Mouse (Mus musculus): ENCODE measurements around the gene Fkbp8. TPM values are rescaled to one million over a fixed set of nuclear protein-coding genes. Genes with fewer than 3 reads are reported as not detected.
A peak's percentile ranks its signal among the peaks of the same experiment; 100 is the strongest.

Gene Fkbp8
- polyA plus RNA-seq, 1 experiment from 2014 or later, result 462 TPM

DNA sequence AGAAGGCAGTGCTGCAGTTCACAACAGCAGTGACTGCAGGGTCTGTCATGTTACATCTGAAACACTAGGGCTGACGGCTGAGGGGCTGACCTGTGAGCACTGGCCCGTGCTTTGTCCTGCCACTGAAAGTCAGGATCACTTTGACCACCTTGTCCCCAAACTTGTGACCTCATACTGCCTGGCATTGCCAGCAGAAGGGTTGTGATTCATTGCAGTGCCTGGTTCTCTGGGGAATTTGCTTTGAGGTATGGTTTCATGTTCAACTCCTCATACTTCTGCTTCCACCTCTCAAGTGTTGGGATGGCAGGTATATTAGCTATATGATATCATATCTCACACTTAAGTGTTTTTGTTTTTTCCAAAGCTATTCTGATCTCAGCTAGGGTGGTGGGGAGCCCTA is 8.2 kb downstream of the Fkbp8 start:
- peaks cover 16% of the 10 kb centered on the region for H3K4me1 ChIP-seq (replicated peaks; ENCODE audit: control insufficient read depth, insufficient read depth, low read length)
- peaks cover 13% of the 10 kb centered on the region for H3K36me3 ChIP-seq (ENCODE audit: control insufficient read depth, insufficient read depth)
- no peak overlapping the region for H3K4me3 ChIP-seq (replicated peaks; ENCODE audit: low read length)
- H3K27me3 ChIP-seq (replicated peaks; ENCODE audit: control insufficient read depth, insufficient read depth, low read length), result no peaks in the 10 kb centered on the region
- ATAC-seq, result no peak
- WGBS, result 89% methylated on average over 2 of the region's 2 CpGs
- no peak overlapping the region for H3K9ac ChIP-seq (replicated peaks; ENCODE audit: low read depth, low read length)
- H3K4me2 ChIP-seq (ENCODE audit: low read length), result no peak overlapping the region
- no peaks in the 10 kb centered on the region for H3K9me3 ChIP-seq (ENCODE audit: control insufficient read depth, low read length)
- H3K27ac ChIP-seq (ENCODE audit: low read length), result no peak overlapping the region

DNA sequence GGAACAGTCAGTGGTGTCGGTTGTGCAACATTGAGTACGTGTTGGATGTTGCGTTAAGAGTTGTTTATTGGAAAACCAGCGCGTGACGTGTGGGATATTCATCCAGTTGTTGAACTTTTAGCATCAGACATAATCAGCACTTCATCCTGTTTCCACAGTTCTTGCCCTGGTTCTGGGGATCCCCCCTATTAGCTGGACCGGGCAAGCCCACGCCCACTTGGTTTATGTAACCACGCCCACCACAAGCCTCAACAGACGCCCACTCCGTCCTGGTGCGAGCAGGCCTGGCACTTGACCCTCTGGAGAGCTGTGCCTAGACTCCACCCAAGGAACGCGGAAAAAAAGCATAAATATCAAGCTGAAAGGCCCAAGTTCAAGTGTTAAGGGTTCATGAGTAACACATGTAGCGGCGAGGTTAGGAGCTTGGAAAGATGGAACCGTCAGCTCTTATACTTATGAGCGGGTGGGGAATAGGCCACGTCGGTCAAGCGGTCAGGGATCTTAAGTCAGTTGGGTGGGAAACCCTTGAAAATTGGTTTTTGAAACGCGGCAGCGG is 10.6 kb downstream of the Fkbp8 start:
- ATAC-seq, result peak; percentile 2; the same call in 1 of the 2 replicates
- H3K9me3 ChIP-seq (ENCODE audit: control insufficient read depth, low read length), result no peaks in the 10 kb centered on the region
- peaks cover 26% of the 10 kb centered on the region for H3K4me1 ChIP-seq (replicated peaks; ENCODE audit: control insufficient read depth, insufficient read depth, low read length)
- peak overlapping the region; percentile 57 for H3K9ac ChIP-seq (replicated peaks; ENCODE audit: low read depth, low read length)
- peak overlapping the region; percentile 87 for H3K4me3 ChIP-seq (replicated peaks; ENCODE audit: low read length)
- H3K27me3 ChIP-seq (replicated peaks; ENCODE audit: control insufficient read depth, insufficient read depth, low read length), result no peaks in the 10 kb centered on the region
- peaks cover 4% of the 10 kb centered on the region; the same call in 1 of the 2 replicates for H3K36me3 ChIP-seq (ENCODE audit: control insufficient read depth, insufficient read depth)
- 15% methylated on average over 24 of the region's 24 CpGs for WGBS
- H3K4me2 ChIP-seq (ENCODE audit: low read length), result peak overlapping the region; percentile 94
- H3K27ac ChIP-seq (ENCODE audit: low read length), result peak overlapping the region; percentile 96

DNA sequence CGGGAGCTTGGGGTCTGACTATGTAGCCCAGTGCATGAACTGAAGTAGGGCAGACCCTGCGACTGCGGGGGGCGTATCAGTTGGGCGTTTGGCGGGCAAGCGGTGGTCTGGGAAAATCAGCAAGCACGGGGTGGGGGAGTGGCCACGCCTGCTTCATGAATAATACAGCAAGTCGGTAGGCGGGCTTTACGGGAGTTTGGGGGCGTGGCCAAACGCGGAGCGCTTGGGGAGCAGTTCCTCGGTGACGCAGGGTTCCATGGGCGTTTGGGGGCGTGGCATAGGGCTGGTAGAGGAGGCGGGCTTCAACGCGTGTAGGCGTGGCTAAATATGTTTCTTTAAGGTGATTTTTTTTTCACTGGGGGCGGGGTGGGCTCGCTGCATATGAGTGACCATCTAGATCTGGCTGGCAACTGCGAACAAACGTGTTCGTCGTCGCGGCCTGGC is 11.1 kb downstream of the Fkbp8 start:
- Histone ChIP-seq H3K4me2 (ENCODE audit: low read length) (peak overlapping the region; percentile 94), H3K9me3 (ENCODE audit: control insufficient read depth, low read length) (no peaks in the 10 kb centered on the region), H3K27ac (ENCODE audit: low read length) (peak overlapping the region; percentile 96), H3K4me1 (replicated peaks; ENCODE audit: control insufficient read depth, insufficient read depth, low read length) (peaks cover 26% of the 10 kb centered on the region), H3K9ac (replicated peaks; ENCODE audit: low read depth, low read length) (peak overlapping the region; percentile 57), H3K4me3 (replicated peaks; ENCODE audit: low read length) (peak overlapping the region; percentile 87), H3K27me3 (replicated peaks; ENCODE audit: control insufficient read depth, insufficient read depth, low read length) (no peaks in the 10 kb centered on the region), H3K36me3 (ENCODE audit: control insufficient read depth, insufficient read depth) (peaks cover 2% of the 10 kb centered on the region; the same call in 1 of the 2 replicates)
- ATAC-seq, result peak; percentile 78
- WGBS, result 0% methylated on average over 32 of the region's 32 CpGs

DNA sequence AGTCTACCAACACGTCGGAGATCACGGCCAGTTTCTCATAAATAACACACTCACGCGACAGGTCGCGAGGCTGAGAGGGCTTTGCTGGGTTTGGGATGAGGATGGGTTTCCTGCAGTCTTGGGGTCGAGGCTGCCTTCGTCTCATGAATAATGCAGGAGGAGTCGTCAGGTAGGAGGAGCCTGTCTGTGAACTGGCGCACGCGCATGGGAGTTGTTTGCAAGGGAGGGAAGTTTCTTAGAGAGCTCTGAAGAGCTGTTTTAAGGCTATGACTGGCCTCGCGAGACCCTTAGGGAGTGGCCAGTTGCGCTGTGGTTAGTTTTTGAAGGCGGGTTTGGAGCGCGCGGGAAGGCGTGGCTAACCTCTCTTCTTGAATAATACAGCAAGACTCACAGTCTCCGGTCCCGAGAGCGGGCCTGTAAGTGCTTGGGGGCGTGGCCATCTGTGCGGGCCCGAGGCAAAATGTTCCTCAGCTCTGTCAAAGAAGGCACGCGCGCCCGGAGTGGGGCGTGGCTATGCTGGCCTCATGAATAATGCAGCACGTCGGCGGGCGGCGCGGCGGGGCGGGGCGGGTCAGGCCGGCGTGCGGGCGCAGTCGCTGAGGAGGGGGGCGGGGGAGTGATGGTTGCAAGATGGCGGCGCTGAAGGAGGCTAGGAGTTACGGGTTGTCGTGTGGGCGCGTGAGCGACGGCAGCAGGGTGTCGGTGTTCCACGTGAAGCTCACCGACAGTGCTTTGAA is 11.7 kb downstream of the Fkbp8 start, which contains the start of gene Ell:
Gene Ell (plus strand): TSS at position 381 of the 737 bp plus-strand sequence.
- Histone ChIP-seq H3K27me3 (replicated peaks; ENCODE audit: control insufficient read depth, insufficient read depth, low read length) (no peaks in the 10 kb centered on the region), H3K9me3 (ENCODE audit: control insufficient read depth, low read length) (no peaks in the 10 kb centered on the region), H3K36me3 (ENCODE audit: control insufficient read depth, insufficient read depth) (peaks cover 2% of the 10 kb centered on the region; the same call in 1 of the 2 replicates), H3K4me3 (replicated peaks; ENCODE audit: low read length) (peak within 1 kb of the TSS; percentile 87), H3K9ac (replicated peaks; ENCODE audit: low read depth, low read length) (peak within 1 kb of the TSS; percentile 89), H3K4me2 (ENCODE audit: low read length) (peak within 1 kb of the TSS; percentile 94), H3K4me1 (replicated peaks; ENCODE audit: control insufficient read depth, insufficient read depth, low read length) (peaks cover 26% of the 10 kb centered on the region), H3K27ac (ENCODE audit: low read length) (peak within 1 kb of the TSS; percentile 96)
- WGBS, result under 1% methylated on average over 57 of the region's 58 CpGs
- ATAC-seq, result peak; percentile 88

DNA sequence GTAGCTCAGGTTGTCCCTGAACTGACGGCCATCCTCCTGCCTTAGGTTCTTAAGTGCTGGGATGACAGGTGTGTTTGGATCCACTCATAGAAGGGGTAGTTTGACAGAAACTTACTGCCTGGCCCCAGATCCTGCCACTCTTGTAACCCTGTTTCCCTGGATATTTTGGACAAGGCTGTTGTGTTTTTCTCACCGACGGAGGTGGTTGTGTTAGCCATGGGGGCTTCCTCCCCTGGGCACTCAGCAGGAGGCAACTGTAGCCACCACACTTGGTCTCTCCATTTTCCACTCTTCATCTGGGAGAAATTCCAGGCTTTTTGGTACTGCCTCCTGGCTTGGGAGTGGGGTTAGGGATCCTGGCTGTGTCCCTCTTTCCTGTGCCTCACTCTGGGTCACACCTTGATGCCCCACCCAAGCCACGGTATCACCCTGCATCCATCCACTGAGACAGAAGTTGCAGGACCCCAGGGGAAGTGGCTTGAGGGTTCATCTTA is 12.5 kb downstream of the Fkbp8 start:
- WGBS, result 16% methylated on average over 4 of the region's 4 CpGs
- Histone ChIP-seq H3K27me3 (replicated peaks; ENCODE audit: control insufficient read depth, insufficient read depth, low read length) (no peaks in the 10 kb centered on the region), H3K4me3 (replicated peaks; ENCODE audit: low read length) (peak overlapping the region; percentile 87), H3K4me2 (ENCODE audit: low read length) (peak overlapping the region; percentile 94), H3K4me1 (replicated peaks; ENCODE audit: control insufficient read depth, insufficient read depth, low read length) (peaks cover 26% of the 10 kb centered on the region), H3K9ac (replicated peaks; ENCODE audit: low read depth, low read length) (peak overlapping the region; percentile 89), H3K36me3 (ENCODE audit: control insufficient read depth, insufficient read depth) (0 out of 2 replicates have a peak, but pooled peaks cover 2% of the 10 kb centered on the region), H3K9me3 (ENCODE audit: control insufficient read depth, low read length) (no peaks in the 10 kb centered on the region), H3K27ac (ENCODE audit: low read length) (peak overlapping the region; percentile 96; the same call in 1 of the 2 replicates)
- no peak for ATAC-seq

DNA sequence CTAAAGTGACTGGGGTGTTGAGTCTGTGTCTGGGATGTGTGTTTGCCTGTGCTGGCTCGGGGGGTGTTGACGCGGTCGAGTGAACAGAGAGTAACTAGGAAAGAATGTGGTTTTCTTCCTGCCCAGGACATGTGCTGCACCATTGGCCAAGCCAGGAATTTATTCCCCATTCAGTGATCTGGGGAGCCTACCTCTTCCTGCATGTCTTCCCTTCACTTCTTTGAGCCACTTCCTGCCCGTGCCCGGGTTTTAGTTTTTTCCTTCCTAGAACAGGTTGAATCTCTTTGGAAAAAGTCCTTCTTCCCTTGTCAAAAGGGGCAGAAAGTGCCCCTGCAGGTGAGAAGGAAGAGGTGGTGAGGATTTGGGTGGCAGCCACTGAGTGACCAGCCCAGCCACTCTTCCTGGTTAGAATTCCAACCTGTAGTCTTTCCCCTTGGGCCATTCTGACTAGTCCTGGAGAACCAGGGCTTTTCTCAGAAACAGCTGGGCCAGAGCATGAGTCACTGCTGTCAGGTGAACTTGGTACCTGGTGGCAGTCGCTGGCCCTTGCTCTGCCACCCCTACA is 13.1 kb downstream of the Fkbp8 start:
- Histone ChIP-seq H3K27me3 (replicated peaks; ENCODE audit: control insufficient read depth, insufficient read depth, low read length) (no peaks in the 10 kb centered on the region), H3K27ac (ENCODE audit: low read length) (no peak overlapping the region), H3K9ac (replicated peaks; ENCODE audit: low read depth, low read length) (peak overlapping the region; percentile 89), H3K4me2 (ENCODE audit: low read length) (peak overlapping the region; percentile 94), H3K4me1 (replicated peaks; ENCODE audit: control insufficient read depth, insufficient read depth, low read length) (peaks cover 26% of the 10 kb centered on the region), H3K4me3 (replicated peaks; ENCODE audit: low read length) (peak overlapping the region; percentile 87), H3K36me3 (ENCODE audit: control insufficient read depth, insufficient read depth) (0 out of 2 replicates have a peak, but pooled peaks cover 2% of the 10 kb centered on the region), H3K9me3 (ENCODE audit: control insufficient read depth, low read length) (no peaks in the 10 kb centered on the region)
- no peak for ATAC-seq
- 60% methylated on average over 7 of the region's 7 CpGs for WGBS

DNA sequence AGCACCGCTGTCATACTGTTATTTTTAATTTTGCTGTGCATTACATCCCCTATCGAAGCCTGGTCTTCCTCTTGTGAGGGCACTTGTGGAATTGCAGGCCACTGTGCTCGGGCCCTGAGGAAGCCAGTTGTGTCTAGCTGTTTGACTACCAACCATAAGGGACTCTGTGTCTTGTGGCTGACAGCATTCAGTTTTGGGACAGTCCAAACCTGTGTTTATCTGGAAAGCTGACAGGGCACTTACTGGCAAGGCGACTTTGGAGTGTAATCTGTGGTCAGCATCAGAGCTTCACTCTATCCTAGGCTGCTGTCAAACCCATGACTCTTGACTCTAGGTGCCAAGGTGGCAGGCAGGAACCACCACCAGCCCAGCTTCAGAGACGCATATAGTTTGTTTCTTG is 13.6 kb downstream of the Fkbp8 start:
- Histone ChIP-seq H3K4me2 (ENCODE audit: low read length) (peak overlapping the region; percentile 94), H3K9ac (replicated peaks; ENCODE audit: low read depth, low read length) (no peak overlapping the region; the same call in 1 of the 2 replicates), H3K9me3 (ENCODE audit: control insufficient read depth, low read length) (no peaks in the 10 kb centered on the region), H3K4me1 (replicated peaks; ENCODE audit: control insufficient read depth, insufficient read depth, low read length) (peaks cover 26% of the 10 kb centered on the region), H3K4me3 (replicated peaks; ENCODE audit: low read length) (peak overlapping the region; percentile 87; the same call in 1 of the 2 replicates), H3K27me3 (replicated peaks; ENCODE audit: control insufficient read depth, insufficient read depth, low read length) (no peaks in the 10 kb centered on the region), H3K36me3 (ENCODE audit: control insufficient read depth, insufficient read depth) (0 out of 2 replicates have a peak, but pooled peaks cover 2% of the 10 kb centered on the region), H3K27ac (ENCODE audit: low read length) (no peak overlapping the region)
- WGBS, result 84% methylated on average over 5 of the region's 5 CpGs
- ATAC-seq, result no peak

DNA sequence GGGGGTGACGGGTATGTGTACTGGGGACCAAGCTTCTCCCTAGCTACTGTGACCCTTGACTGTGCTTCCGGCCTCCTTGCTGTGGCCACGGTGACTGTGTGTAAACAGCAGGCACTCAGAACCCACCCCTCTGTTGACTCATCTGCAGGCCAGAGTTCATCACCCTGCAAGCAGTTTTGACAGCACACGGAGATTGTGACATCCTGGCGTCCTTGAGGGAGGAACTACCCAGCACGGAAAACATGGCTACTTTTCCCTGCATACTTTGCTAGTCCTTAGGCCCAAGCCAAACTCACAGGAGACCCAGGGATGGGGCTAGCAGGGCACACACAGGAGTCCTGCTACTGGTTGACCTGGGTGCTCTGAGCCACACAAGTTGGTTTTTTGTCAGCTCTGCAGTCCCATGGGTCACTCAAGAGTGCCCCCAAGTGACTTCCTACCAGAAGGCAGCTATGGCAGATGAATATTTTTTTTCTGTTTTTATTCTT is 16.7 kb downstream of the Fkbp8 start:
- H3K9ac ChIP-seq (replicated peaks; ENCODE audit: low read depth, low read length), result no peak overlapping the region
- H3K36me3 ChIP-seq (ENCODE audit: control insufficient read depth, insufficient read depth), result no peaks in the 10 kb centered on the region
- H3K27ac ChIP-seq (ENCODE audit: low read length), result no peak overlapping the region
- H3K9me3 ChIP-seq (ENCODE audit: control insufficient read depth, low read length), result no peaks in the 10 kb centered on the region
- WGBS, result 82% methylated on average over 6 of the region's 6 CpGs
- no peak for ATAC-seq
- H3K4me3 ChIP-seq (replicated peaks; ENCODE audit: low read length), result no peak overlapping the region
- peaks cover 18% of the 10 kb centered on the region for H3K4me1 ChIP-seq (replicated peaks; ENCODE audit: control insufficient read depth, insufficient read depth, low read length)
- no peaks in the 10 kb centered on the region for H3K27me3 ChIP-seq (replicated peaks; ENCODE audit: control insufficient read depth, insufficient read depth, low read length)
- no peak overlapping the region for H3K4me2 ChIP-seq (ENCODE audit: low read length)

DNA sequence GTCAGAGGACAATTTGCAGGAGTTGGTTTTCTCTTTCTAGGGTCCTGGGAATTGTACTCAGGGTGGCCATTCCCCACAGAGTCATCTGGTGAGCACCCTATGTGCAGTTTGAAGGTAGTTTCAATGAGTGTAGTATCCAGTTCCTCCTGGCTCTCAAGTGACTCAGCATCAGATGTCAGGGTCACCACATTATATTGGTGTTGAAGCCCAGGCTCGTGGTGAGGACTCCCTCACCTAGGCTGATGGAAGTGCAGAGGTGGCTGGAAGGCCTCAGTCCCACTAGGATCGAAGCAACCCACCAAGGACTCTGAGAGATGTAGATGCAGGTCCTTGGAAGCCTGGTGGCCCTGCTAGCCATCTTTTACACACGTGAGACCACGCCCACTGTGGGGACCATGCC is 18.9 kb downstream of the Fkbp8 start:
- Histone ChIP-seq H3K9ac (replicated peaks; ENCODE audit: low read depth, low read length) (no peak overlapping the region), H3K4me3 (replicated peaks; ENCODE audit: low read length) (no peak overlapping the region), H3K27me3 (replicated peaks; ENCODE audit: control insufficient read depth, insufficient read depth, low read length) (no peaks in the 10 kb centered on the region), H3K9me3 (ENCODE audit: control insufficient read depth, low read length) (no peaks in the 10 kb centered on the region), H3K27ac (ENCODE audit: low read length) (no peak overlapping the region), H3K36me3 (ENCODE audit: control insufficient read depth, insufficient read depth) (no peaks in the 10 kb centered on the region), H3K4me2 (ENCODE audit: low read length) (no peak overlapping the region), H3K4me1 (replicated peaks; ENCODE audit: control insufficient read depth, insufficient read depth, low read length) (peaks cover 3% of the 10 kb centered on the region)
- WGBS, result 90% methylated on average over 4 of the region's 4 CpGs
- no peak for ATAC-seq

Measured in forebrain, embryonic 16.5 days (tissue).